Mouse (Mus musculus) ES-Bruce4 (cell line): ENCODE results near the gene Mfap2. TPM values are rescaled to one million over a fixed set of nuclear protein-coding genes. Genes with fewer than 3 reads are reported as not detected.

Source experiments
- H3K27ac ChIP-seq: 2 replicates; pipeline ENCODE4 v1.5.1; 2012; ENCODE audit warnings: low read length, inconsistent platforms; ENCODE audit not compliant: insufficient read depth
- H3K27me3 ChIP-seq: 2 replicates; pipeline ENCODE4 v1.6.1; 2012; ENCODE audit warnings: mild to moderate bottlenecking, low read length, inconsistent platforms; ENCODE audit not compliant: control insufficient read depth, poor library complexity, insufficient read depth, severe bottlenecking
- H3K36me3 ChIP-seq: 2 replicates; pipeline ENCODE4 v1.6.1; 2012; ENCODE audit warnings: inconsistent platforms, mild to moderate bottlenecking, low read length, moderate library complexity; ENCODE audit not compliant: control insufficient read depth, poor library complexity, insufficient read depth, severe bottlenecking
- H3K4me1 ChIP-seq: one replicate; pipeline ENCODE4 v1.8.1; 2011; ENCODE audit warnings: low read length; ENCODE audit not compliant: control insufficient read depth, insufficient read depth
- H3K4me3 ChIP-seq: 2 replicates; pipeline ENCODE4 v1.5.1; 2011; ENCODE audit warnings: low read depth, mild to moderate bottlenecking, low read length
- H3K9ac ChIP-seq: 2 replicates; pipeline ENCODE4 v1.6.1; 2012; ENCODE audit warnings: low read depth, mild to moderate bottlenecking, inconsistent platforms; ENCODE audit not compliant: poor library complexity, severe bottlenecking
- H3K9me3 ChIP-seq: replicated peaks from 2 replicates; pipeline ENCODE4 v1.6.1; 2012; ENCODE audit warnings: mild to moderate bottlenecking, low read length, inconsistent platforms; ENCODE audit not compliant: control insufficient read depth, poor library complexity, insufficient read depth, severe bottlenecking
- CTCF ChIP-seq: IDR thresholded peaks from one replicate; pipeline ENCODE4 v1.8.1; 2011; ENCODE audit warnings: low read depth, low read length
- EP300 ChIP-seq: IDR thresholded peaks from 2 replicates; pipeline ENCODE4 v1.6.1; 2011; ENCODE audit warnings: low read depth, low read length; ENCODE audit not compliant: insufficient read depth
- POLR2A ChIP-seq: IDR thresholded peaks from one replicate; pipeline ENCODE4 v1.8.1; 2011; ENCODE audit warnings: low read length; ENCODE audit not compliant: insufficient read depth
- polyA plus RNA-seq: library from polyadenylated mRNA; stranded (reverse); fragments of >200 nt; gene quantifications from 2 replicates; pipeline ENCODE4 v1.2.4, GENCODE M21; 2011; ENCODE audit warnings: low read depth; ENCODE audit not compliant: missing spikeins, insufficient read depth, insufficient read length

The Mfap2 gene
- polyA plus RNA-seq, 1 experiment: 5.2 TPM

GRCm38 (mm10) chr4:140986024-140986710, 24.1 kb upstream of the Mfap2 start:
- no peaks in the 10 kb centered on the region for H3K4me1 ChIP-seq
- H3K4me3 ChIP-seq: peak overlapping the region; percentile 99
- H3K27ac ChIP-seq: no peak overlapping the region
- no peak for TF ChIP-seq EP300
- TF ChIP-seq CTCF: no peak
- TF ChIP-seq POLR2A: no peak
- no peaks in the 10 kb centered on the region for H3K9me3 ChIP-seq
- 0 out of 2 replicates have a peak overlapping the region, but pooled peaks have one; percentile 84 for H3K9ac ChIP-seq
- H3K27me3 ChIP-seq: no peaks in the 10 kb centered on the region
- H3K36me3 ChIP-seq: no peaks in the 10 kb centered on the region

GRCm38 (mm10) chr4:140986711-140987395, 23.4 kb upstream of the Mfap2 start, which contains the start of gene Atp13a2:
Atp13a2 (plus strand) TSS chr4:140986873.
- H3K9ac ChIP-seq: peak within 1 kb of the TSS; percentile 84
- H3K9me3 ChIP-seq: no peaks in the 10 kb centered on the region
- H3K4me3 ChIP-seq: peak within 1 kb of the TSS; percentile 99
- no peak within 1 kb of the TSS for H3K27ac ChIP-seq
- no peaks in the 10 kb centered on the region for H3K36me3 ChIP-seq
- TF ChIP-seq POLR2A (no peak), EP300 (no peak), CTCF (no peak)
- no peaks in the 10 kb centered on the region for H3K27me3 ChIP-seq
- no peaks in the 10 kb centered on the region for H3K4me1 ChIP-seq

DNA sequence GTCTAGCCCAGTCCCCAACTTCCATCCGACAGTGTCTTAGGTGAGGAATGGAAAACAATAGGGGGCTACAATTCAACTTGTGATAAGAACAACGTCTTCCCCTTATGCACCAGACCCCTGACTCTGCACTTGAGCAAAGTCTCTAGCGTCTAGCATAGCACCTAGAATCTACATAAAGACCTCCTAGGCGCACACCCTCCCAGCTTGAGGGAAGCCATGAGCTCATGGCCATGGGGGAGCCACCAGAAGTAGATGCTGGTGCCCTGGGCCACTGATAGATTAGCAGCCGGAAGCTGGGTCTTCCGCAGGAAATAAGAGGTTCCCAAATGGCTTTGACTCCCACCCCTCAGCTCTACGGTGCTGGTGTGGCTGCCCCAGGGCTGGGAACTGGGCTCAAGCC, 22.7 kb upstream of the Mfap2 start:
- Histone ChIP-seq H3K27ac (no peak overlapping the region), H3K9me3 (no peaks in the 10 kb centered on the region), H3K27me3 (no peaks in the 10 kb centered on the region), H3K9ac (peak overlapping the region; percentile 84), H3K4me1 (no peaks in the 10 kb centered on the region), H3K36me3 (no peaks in the 10 kb centered on the region), H3K4me3 (peak overlapping the region; percentile 98)
- TF ChIP-seq CTCF (no peak), POLR2A (no peak), EP300 (no peak)

DNA sequence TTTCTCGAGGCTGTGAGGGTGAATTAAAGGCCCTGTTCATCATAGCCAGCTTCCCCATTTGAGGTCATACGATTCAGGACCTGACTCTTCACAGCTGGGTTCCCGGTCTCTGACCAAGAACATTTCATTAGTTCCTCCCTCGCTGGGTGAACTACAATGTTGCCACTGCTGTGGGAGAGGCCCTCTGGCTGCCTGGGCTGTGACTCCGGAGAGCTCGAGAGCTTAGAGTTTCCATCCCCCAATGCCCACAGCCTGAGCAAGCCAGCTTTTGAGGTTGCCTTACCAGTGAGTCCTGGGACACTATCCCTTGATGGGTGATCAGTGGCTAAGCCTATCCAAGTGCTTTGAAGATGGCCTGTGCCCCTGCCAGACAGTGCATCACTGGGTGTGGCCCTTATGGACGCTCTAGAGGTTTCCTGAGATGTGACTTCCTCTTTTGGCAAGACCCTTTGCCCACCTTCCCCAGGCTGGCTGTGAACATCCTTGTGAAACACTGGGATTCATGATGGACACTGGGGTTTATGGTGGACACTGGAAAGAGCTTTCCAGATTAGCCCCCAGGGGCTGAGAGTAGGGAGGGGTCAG, 21.4 kb upstream of the Mfap2 start:
- Histone ChIP-seq H3K27me3 (no peaks in the 10 kb centered on the region), H3K9me3 (no peaks in the 10 kb centered on the region), H3K27ac (no peak overlapping the region), H3K4me1 (no peaks in the 10 kb centered on the region), H3K4me3 (no peak overlapping the region), H3K9ac (no peak overlapping the region), H3K36me3 (no peaks in the 10 kb centered on the region)
- TF ChIP-seq POLR2A (no peak), EP300 (no peak), CTCF (no peak)

GRCm38 (mm10) chr4:140989447-140989846, 20.8 kb upstream of the Mfap2 start:
- no peaks in the 10 kb centered on the region for H3K36me3 ChIP-seq
- no peak overlapping the region for H3K27ac ChIP-seq
- TF ChIP-seq CTCF (no peak), POLR2A (no peak), EP300 (no peak)
- H3K4me1 ChIP-seq: no peaks in the 10 kb centered on the region
- H3K27me3 ChIP-seq: no peaks in the 10 kb centered on the region
- no peak overlapping the region for H3K9ac ChIP-seq
- no peaks in the 10 kb centered on the region for H3K9me3 ChIP-seq
- no peak overlapping the region for H3K4me3 ChIP-seq
